Mouse (Mus musculus) left cerebral cortex, adult 8-10 months (tissue): ENCODE results near the gene Gns. TPM values are rescaled to one million over a fixed set of nuclear protein-coding genes. Genes with fewer than 3 reads are reported as not detected.
"Not testable (repeated sequence)": the region's sequence is repeated elsewhere in the genome, so short reads cannot be mapped to it uniquely, and the experiment has no call there.

Experiments used
- DNase-seq, 2 experiments: peaks; one replicate each; pipeline ENCODE4 v3.0.0; 2022; ENCODE audit warnings: low spot score in 2 of 2
- total RNA-seq, 4 experiments: library from RNA; stranded (reverse); gene quantifications; 2 replicates each; pipeline ENCODE4 v1.2.4; 2022

Gns gene
- 100 to 1,000 TPM in 2 of 4 experiments, 10 to 100 TPM in 2; 87.2 to 126 (median 99.0) TPM for total RNA-seq

DNA sequence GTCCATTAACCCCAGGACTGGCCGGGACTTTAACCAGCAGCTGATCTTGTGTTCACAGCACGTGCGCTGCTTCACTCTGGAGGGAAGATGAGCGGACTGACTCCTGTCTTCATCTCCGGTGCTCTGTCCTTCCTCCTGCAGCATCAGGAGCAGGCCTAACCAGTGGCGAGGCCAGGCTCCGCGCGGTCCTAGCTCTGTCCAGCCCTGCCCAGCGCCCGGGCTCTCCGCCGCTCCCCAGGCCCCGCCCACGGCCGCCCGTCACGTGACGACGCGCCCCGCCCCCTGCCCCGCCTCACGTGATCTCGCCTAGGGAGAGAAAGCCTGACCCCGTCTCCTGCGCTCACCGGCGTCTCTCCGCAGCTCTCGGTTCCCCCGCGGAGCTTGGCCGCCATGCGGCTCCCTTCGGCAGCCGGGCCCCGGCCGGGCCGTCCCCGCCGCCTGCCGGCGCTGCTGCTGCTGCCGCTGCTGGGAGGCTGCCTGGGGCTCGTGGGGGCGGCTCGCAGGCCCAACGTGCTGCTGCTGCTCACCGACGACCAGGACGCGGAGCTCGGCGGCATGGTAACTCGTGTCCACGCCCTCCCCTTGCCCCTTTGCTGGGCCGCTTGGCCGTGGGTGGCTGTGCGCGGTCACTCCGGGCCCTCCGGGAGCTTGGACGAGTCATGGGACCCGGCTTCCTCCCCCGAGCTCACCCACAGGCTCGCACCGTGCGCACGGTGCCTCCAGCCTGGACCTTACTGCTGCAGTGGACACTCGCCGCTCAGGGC is at the start of gene Gns:
Gene Gns, plus strand, starts transcription at position 290 of the 764 bp plus-strand sequence.
- peak; percentile 60 to 69 for DNase-seq

GRCm38 (mm10) chr10:121315321-121316283 is 49.3 kb upstream of the Gns start:
- no peak for DNase-seq

DNA sequence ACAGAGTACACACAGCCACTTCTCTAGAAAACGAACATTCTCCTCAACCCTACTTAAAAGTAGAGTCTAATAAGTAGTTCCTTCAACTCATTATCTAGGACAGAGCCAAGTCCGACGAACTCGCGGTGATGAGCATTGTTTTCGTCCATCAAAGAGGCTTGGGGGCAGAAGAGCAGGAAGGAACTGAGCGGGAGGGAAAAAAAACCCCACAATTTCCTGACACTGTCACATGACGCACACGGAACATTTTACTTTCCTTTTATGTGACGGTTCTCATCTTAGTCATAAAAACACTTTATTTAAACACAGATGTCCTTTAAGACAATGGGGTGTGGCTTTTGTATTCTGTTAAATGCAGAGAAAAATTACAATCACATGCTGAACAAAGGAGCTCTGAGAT is 48.5 kb upstream of the Gns start:
- DNase-seq = no peak

GRCm38 (mm10) chr10:121318397-121318950 is 46.4 kb upstream of the Gns start:
- no peak for DNase-seq

- no peak for DNase-seq
These were observed 41.4 kb upstream of the Gns start for GRCm38 (mm10) chr10:121323493-121323892.

- DNase-seq = no peak
These were observed 38.7 kb upstream of the Gns start for GRCm38 (mm10) chr10:121326167-121326566.

DNA sequence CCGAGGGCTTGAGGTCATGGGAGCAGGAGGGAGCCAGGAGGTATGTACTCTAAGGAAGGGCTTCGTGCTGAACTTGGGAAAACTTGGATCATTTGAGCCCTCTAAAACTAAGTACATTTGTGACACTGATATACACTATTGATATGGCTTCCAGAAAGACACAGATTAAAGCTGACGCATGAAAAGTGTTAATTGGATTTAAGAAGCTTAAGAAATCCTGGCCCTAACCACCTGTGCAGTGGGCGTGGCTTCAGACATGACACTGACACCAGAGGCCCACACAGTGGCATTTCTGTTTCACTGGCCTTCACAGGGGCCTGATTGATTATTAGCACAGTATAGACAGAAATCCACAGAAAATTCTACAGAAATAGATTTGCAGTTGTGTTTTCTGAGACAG is 35.3 kb upstream of the Gns start:
- no peak for DNase-seq

- peak in 1 of 2 experiments; percentile 73 for DNase-seq
These were observed 34.0 kb upstream of the Gns start for GRCm38 (mm10) chr10:121330940-121331339.

GRCm38 (mm10) chr10:121334576-121334975 is 30.3 kb upstream of the Gns start:
- peak in 1 of 2 experiments; percentile 34 for DNase-seq

DNA sequence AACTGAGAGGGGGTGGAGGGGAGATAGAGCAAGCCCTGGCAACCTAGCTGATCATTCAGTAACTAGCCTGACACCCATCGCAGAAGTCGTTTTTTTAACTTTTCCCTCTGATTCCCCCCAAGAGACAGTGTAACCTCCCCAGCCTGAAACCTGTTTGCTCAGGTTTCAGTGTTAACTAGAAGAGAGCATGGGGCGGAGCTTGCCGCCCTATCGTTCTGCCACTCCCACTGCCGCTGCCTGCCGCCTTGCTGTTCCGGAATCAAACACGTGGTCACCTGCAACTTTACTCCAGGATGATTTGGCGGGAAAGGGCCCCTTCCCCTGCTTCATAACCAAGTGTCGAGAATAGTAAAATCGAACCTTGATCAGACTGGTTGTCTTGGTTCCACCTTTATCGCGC is 28.4 kb upstream of the Gns start:
- DNase-seq = not testable (repeated sequence)

DNA sequence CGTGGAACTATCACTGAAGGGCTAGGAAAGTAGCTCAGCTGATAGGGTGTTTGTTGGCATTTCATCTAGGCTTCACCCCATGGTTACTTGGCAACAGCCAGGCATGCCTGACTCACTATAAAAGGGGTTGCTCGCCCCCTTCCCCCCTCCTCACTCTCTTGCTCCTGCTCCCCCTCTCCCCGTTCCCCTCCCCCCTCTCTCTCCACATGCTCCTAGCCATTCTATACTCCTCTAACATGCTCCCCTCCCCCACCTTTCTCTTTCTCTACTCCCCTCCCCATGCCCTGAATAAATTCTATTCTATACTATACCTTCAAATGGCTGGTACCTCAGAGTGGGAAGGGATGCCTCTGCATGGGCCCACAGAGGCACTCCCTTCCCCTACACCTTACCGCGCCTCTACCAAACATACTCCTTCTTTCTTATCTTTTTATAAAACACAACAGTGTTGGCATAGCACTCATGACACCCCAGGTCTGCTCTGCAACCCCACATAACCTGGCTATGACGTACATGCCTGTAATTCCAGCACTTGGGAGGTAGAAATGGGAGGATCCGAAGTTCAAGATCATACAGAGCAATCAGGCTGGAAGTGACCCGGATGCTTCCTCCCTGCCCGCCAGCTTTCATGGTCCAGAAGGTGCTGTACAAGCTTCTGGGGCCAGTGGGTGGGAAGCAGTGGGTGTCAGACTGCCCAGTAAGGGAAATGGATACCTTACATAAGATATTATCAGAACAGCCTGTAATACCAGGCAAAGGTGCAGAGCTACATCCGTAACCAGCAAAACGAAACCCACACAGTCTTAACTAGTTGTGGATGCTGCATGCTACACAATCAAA is 23.9 kb upstream of the Gns start:
- no peak for DNase-seq

DNA sequence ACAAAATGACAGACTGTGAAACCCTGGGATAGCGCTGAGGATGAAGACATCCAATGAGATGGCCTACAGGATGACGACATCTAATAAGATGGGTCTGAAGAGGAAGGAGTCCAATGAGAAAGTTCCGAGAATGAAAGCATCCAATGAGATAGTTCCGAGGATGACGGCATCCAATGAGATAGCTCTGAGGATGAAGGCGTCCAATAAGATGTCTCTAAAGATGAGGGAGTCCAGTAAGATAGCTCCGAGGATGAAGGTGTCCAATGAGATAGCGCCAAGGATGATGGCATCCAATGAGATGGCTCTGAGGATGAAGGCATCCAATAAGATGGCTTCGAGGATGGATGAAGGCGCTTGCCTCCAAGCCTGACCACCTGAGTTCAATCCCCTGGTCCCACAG is 22.6 kb upstream of the Gns start:
- DNase-seq = no peak

GRCm38 (mm10) chr10:121343867-121344266 is 21.0 kb upstream of the Gns start:
- no peak for DNase-seq

DNA sequence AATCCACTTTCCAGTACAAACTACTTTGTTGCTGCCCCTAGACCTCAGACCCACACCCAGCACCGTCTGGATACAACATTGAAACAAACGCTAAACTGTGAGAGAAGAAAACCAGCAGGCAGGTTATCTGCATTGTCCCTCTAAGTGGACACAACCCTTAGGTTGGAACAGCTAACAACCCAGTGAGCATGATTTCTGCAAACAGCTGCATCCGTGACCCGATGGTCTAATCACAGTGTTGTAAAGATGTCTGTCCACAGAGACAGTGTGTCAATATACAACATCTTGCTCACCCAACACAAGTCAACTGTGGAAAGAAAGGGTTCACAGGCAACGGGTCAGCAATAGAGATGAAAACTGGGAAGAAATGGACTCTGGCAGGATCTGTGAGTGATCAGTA is 15.6 kb upstream of the Gns start:
- DNase-seq = no peak

DNA sequence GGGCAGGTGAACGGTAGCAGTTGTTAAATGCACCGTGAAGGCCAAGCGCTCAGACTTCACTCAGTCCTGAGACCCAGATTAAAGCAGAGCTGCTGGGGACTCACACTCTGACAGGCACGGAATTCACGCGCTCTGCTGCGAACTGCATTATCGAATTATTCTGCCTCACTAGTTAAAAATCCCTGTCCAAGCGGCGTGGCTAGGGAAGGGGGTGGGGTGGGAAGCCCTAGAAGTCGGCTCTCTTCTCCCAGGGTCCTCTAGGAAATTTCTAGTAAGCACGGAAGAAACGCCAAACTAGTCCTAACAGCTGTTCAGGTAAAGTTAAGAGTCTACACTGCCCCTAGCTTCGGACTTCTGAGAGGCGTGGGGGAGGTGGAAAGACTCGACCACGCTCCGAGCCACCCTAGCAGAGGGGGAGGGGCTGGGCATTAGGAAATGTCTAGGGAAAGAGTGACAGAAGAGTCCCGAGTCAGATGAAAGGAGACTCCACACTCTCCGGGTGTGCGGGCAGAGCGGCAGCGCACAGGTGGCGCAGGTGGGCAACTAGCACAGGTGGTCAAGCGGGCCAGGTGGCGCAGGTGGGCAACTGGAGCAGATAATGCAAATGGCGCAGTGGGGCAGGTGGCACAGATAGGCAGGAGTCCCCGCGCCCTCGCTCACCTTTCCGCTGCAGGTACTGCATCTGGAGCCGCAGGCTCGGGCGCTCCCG is 14.4 kb upstream of the Gns start:
- DNase-seq = no peak

DNA sequence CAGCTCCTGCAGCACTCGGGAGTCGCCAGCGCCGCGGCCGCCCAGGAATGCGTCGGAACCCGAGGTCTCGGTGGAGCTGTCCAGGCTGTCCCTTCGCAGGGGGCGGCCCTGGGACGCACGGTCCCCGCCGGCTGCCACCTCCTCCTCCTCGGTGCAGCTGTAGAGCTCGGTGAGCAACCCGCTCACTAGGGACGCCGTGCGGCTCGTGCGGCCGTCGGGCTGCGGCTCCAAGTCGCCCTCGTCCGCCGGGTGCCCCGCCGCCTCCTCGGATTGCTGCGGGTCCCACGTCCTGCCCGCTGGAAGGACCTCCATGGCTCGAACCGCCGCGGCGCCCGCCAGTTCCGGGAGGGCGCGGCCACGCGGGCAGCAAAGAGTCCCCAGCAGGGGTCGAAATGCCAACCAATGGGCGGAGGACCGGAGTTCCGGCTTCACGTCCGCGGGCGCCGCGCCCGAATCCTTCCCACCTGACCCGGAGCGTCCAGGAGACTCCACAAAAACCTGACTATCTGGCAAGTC is 13.8 kb upstream of the Gns start, which contains the start of gene Tbc1d30:
Gene Tbc1d30, minus strand, starts transcription at position 213 of the 516 bp plus-strand sequence.
- DNase-seq = no peak

- DNase-seq = no peak
These were observed 13.1 kb upstream of the Gns start for GRCm38 (mm10) chr10:121351692-121352290.

DNA sequence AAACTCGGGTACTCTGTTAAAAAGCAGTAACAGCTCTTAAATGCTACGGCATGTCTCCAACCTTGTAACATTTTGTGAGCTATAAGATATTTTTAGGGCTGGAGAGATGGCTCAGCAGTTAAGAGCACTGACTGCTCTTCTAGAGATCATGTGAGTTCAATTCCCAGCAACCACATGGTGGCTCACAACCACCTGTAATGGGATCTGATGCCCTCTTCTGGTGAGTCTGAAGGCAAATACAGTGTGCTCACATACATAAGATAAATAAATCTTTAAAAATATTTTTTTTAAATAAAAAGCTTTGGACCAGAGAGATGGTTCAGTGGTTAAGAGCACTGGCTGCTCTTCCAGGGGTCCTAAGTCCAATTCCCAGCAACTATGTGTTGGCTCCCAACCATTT is 4.5 kb upstream of the Gns start:
- DNase-seq = no peak

DNA sequence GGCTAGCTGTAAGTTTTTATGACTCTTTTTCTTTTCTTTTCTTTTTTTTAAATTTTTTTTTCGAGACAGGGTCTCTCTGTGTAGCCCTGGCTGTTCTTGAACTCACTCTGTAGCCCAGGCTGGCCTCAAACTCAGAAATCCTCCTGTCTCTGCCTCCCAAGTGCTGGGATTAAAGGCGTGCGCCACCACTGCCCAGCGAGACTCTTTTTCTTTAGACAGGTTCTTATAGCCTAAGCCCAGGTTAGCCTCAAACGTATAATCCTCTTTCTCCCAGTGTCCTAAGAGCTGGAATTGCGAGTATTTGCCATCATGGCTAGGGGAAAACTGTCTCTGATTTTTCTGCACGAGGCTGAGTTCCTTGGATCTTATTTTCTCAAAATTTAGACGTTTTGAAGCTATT is 1.7 kb upstream of the Gns start:
- no peak for DNase-seq

- no peak for DNase-seq
These were observed 584 bp upstream of the Gns start for GRCm38 (mm10) chr10:121364306-121364705.
